Mouse (Mus musculus): Measurements from ENCODE around the gene Galnt12. TPM values are rescaled to one million over a fixed set of nuclear protein-coding genes. Genes with fewer than 3 reads are reported as not detected.
A peak's percentile ranks its signal among the peaks of the same experiment; 100 is the strongest.

Gene Galnt12
- total RNA-seq, 2 experiments from 2014 or later = 0.83 to 1.4 TPM

DNA sequence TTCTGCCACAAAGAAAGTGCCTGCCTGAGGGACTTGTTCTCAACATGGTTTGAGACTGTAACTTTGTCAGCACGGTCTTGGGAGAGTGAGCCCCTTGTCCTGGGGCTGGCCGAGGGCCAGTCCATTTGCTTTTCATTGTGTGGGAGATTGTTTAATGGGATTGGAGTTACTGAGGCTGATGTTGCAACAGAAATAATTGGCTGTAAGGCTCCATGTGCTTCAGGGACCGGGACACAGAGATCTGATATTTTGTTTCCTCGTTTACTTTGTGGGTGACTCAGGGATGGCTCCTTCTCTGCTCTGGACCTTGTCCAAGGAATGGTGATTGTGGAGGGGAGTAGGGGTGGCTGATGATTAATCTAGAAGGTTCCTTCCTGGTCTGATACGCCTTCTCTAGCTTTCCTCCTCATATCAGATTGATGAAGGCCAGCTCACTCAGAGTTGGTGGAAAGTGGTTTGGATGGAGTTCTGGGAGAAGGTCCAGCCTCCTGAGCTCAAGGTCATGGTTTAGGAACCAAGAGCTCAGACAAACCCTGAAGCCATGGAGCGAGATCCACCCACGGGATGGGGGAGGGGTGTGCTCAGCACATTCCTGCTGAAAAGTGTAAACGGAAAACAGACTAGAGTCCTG, 60.0 kb downstream of the Galnt12 start:
- peak; percentile 51 for DNase-seq

GRCm38 (mm10) chr4:47161103-47161755, 69.5 kb downstream of the Galnt12 start:
- DNase-seq = no peak

DNA sequence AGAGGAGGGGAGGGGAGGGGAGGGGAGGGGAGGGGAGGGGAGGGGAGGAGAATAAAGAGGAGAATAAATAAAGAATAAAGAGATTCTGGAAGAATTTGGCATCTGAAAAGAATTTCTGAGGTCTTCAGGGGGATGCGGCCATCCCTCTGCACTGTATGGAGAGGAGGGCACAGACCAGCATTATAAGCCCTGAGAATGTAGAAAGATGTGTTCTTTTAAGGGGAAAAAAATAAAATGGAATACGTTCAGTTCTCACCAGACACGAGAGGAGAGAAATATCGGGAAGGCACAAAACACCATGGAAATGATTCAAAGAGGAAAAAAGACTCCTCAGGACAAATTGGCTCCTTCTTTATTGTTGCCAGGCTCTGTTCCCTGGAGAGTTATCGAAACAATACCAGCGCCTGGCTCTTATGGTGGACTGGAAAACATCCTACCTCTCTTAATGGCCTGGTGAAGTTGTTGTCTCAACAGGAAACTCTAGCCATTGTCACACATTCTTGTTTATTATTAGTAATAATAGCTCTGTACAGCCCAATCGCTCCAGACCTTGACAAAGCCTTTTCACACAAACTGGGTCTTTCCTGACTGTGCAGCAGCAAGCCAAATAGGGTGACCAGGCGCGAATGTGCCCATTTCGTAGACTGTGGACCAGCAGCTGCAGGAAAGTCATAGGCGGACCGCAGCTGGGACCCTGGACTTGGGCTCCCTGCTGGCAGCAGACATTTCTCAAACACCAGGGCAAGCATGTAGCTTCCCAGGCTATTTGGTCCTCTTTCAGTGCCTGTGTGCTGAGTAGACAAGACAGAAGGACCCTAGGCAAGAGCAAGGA, 70.3 kb downstream of the Galnt12 start:
- DNase-seq = no peak

DNA sequence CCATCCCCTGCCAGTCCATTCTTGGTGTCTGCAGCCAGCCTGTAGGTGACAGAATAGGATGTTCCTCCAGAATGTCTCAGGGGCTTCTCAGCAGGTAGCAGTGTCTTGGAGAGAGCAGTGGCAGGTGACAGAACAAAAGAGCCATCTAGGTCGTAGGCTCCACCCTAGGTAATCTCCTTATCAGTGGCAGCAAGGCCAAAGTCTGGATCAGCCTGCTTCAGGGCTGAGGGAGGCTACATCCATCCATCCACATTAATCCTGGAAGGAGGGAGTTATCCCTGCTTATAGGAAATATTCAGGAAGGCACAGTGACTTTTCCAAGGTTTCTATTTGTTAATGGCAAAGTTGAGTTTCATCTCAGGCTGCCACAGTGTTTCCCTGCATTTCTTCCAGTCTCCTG, 80.6 kb downstream of the Galnt12 start:
- no peak for DNase-seq

Other genes with a start within 250 kb of the Galnt12 start
- gene Gabbr2, start 100.0 kb upstream of the Galnt12 start, total RNA-seq (2021) = under 1 TPM in 1 of 2 experiments, not detected in 1; 0.19 TPM
- gene Anks6, start 34.5 kb upstream of the Galnt12 start, total RNA-seq (2021) = 1 to 10 TPM; 5.1 to 5.5 TPM
- gene Col15a1, start 116.3 kb downstream of the Galnt12 start, total RNA-seq (2021) = 100 to 1,000 TPM; 165 to 183 TPM

Data from heart, postnatal 4 days (tissue).